Mouse (Mus musculus) forebrain, embryonic 11.5 days (tissue): ENCODE measurements around the gene Rprd1b. TPM values are rescaled to one million over a fixed set of nuclear protein-coding genes. Genes with fewer than 3 reads are reported as not detected.

Experiments used
- polyA plus RNA-seq: library from polyadenylated mRNA; unstranded; fragments of >200 nt; fragmentation: Nextera tagmentation; extraction: Ambion mirVana; gene quantifications from 2 replicates; pipeline ENCODE4 v1.2.1, GENCODE M21; 2014

Gene Rprd1b
- polyA plus RNA-seq, 1 experiment from 2014 or later = 65.6 TPM

Other genes starting within 250 kb of the Rprd1b start
- gene Vstm2l, start 113.8 kb upstream of the Rprd1b start, polyA plus RNA-seq = 0.86 and 1.3 TPM in 2 replicates
- gene Tti1, start 64 bp upstream of the Rprd1b start, polyA plus RNA-seq = 39.3 and 40.2 TPM in 2 replicates
- 4.2 and 4.7 TPM in 2 replicates for gene Tgm2, start 117.9 kb downstream of the Rprd1b start, polyA plus RNA-seq
- gene D630003M21Rik, start 200.7 kb downstream of the Rprd1b start, polyA plus RNA-seq = 2.7 and 2.9 TPM in 2 replicates
- not detected in 2 replicates for gene Bpi, start 229.6 kb downstream of the Rprd1b start, polyA plus RNA-seq